Mouse (Mus musculus): Measurements from ENCODE around the gene Cdk6.

- TF ChIP-seq POLR2A (IDR thresholded peaks at IDR 0.05; ENCODE audit: insufficient read depth, low read depth, low read length) (no peak), CTCF (IDR thresholded peaks at IDR 0.05; ENCODE audit: insufficient read depth, low read depth, low read length) (no peak)
Measured at GRCm38 (mm10) chr5:3306146-3306545, 35.1 kb upstream of the Cdk6 start.

All from olfactory bulb, adult 2 months (tissue).